In genomic region chr6:35254136-35254904, GRCm38 (mm10) we compare ENCODE assay signal across 8 mouse cellular contexts. TPM values are rescaled to one million over a fixed set of nuclear protein-coding genes. Genes with fewer than 3 reads are reported as not detected.
DNase-seq lines count a peak whose midpoint lies in the region; ATAC-seq and TF ChIP-seq lines count a peak whose summit lies in the region.

No protein-coding gene starts in this region.

- H3K4me3 ChIP-seq in heart, embryonic 10.5 days, result peak overlapping the region; percentile 90
- H3K4me3 ChIP-seq in hindbrain, postnatal 0 days (ENCODE audit: low read length), result no peak overlapping the region
- H3K4me3 ChIP-seq in midbrain, embryonic 15.5 days, result no peak overlapping the region

- H3K4me2 ChIP-seq in hindbrain, postnatal 0 days (ENCODE audit: low read depth, low read length), result peak overlapping the region; percentile 66
- H3K4me2 ChIP-seq in midbrain, embryonic 15.5 days, result peak overlapping the region; percentile 52

- H3K36me3 ChIP-seq in heart, embryonic 10.5 days, result no peaks in the 10 kb centered on the region
- H3K36me3 ChIP-seq in hindbrain, postnatal 0 days (ENCODE audit: insufficient read depth, low read length), result no peaks in the 10 kb centered on the region
- no peaks in the 10 kb centered on the region for H3K36me3 ChIP-seq in midbrain, embryonic 15.5 days (replicated peaks)

- no peaks in the 10 kb centered on the region for H3K9me3 ChIP-seq in heart, embryonic 10.5 days
- H3K9me3 ChIP-seq in hindbrain, postnatal 0 days (ENCODE audit: low read length), result no peaks in the 10 kb centered on the region
- H3K9me3 ChIP-seq in midbrain, embryonic 15.5 days, result no peaks in the 10 kb centered on the region

- intact Hi-C loops in left cerebral cortex, postnatal 25 days (cut with DNase I), result loop anchor here (10.0 kb wide), 3 partner anchors 120 to 310 kb away; partner anchors contain the start of gene Mtpn

- no peaks in the 10 kb centered on the region for H3K27me3 ChIP-seq in heart, embryonic 10.5 days (ENCODE audit: insufficient read depth, poor library complexity, severe bottlenecking)
- H3K27me3 ChIP-seq in hindbrain, postnatal 0 days (ENCODE audit: insufficient read depth, low read length), result no peaks in the 10 kb centered on the region
- no peaks in the 10 kb centered on the region for H3K27me3 ChIP-seq in midbrain, embryonic 15.5 days (replicated peaks)

- peaks cover 62% of the 10 kb centered on the region for H3K4me1 ChIP-seq in heart, embryonic 10.5 days
- H3K4me1 ChIP-seq in hindbrain, postnatal 0 days (ENCODE audit: insufficient read depth, low read length), result peaks cover 18% of the 10 kb centered on the region
- peaks cover 33% of the 10 kb centered on the region for H3K4me1 ChIP-seq in midbrain, embryonic 15.5 days

- DNase-seq in heart, embryonic 10.5 days (ENCODE audit: low spot score), result peak; percentile 82
- no peak for DNase-seq in heart, adult 8-10 months (ENCODE audit: low spot score)
- peak; percentile 80 for DNase-seq in c-Kit-positive CD71-positive TER-119-positive erythroid progenitor cells, embryonic 14.5 days (ENCODE audit: low spot score)
- DNase-seq in hindbrain, postnatal 0 days (ENCODE audit: low spot score), result no peak
- DNase-seq in left cerebral cortex, postnatal 25 days (ENCODE audit: low spot score in 2 of 2), result no peak
- DNase-seq in MN1 (ENCODE audit: low spot score), result no peak
- no peak for DNase-seq in gastrocnemius, adult 8-10 months (ENCODE audit: low spot score in 2 of 2)

- WGBS in heart, embryonic 10.5 days, result 18% methylated on average over 9 of the region's 9 CpGs
- WGBS in hindbrain, postnatal 0 days, result 67% methylated on average over 9 of the region's 9 CpGs
- 52% methylated on average over 9 of the region's 9 CpGs for WGBS in midbrain, embryonic 15.5 days

- H3K27ac ChIP-seq in heart, embryonic 10.5 days, result peak overlapping the region; percentile 98
- no peak overlapping the region for H3K27ac ChIP-seq in hindbrain, postnatal 0 days
- H3K27ac ChIP-seq in midbrain, embryonic 15.5 days, result no peak overlapping the region

- no peak for ATAC-seq in hindbrain, postnatal 0 days
- no peak for ATAC-seq in midbrain, embryonic 15.5 days (replicated peaks)

- no peak for TF ChIP-seq CTCF in hindbrain, postnatal 0 days (IDR thresholded peaks at IDR 0.05; ENCODE audit: low read depth)

- H3K9ac ChIP-seq in hindbrain, postnatal 0 days (replicated peaks; ENCODE audit: low read length), result no peak overlapping the region
- H3K9ac ChIP-seq in midbrain, embryonic 15.5 days, result no peak overlapping the region

RNA-seq across cellular contexts. Expression of gene Slc13a4, which starts 53.6 kb away (rescaled TPM):
- 2.9 and 3.3 TPM in 2 replicates for polyA plus RNA-seq in heart, embryonic 10.5 days (2016; fragmentation: Nextera tagmentation; extraction: Ambion mirVana)
- total RNA-seq in heart, adult 8-10 months (2022), result under 1 TPM in 2 of 4 experiments, not detected in 2; 0.14 to 0.37 TPM
- total RNA-seq in hindbrain, postnatal 0 days (2014; rRNA removed), result 13.7 and 22.2 TPM in 2 replicates
- polyA plus RNA-seq in hindbrain, postnatal 0 days (2015; fragmentation: Nextera tagmentation; extraction: Ambion mirVana), result 14.2 and 14.6 TPM in 2 replicates
- 11.2 and 11.6 TPM in 2 replicates for polyA plus RNA-seq in midbrain, embryonic 15.5 days (2015; fragmentation: Nextera tagmentation; extraction: Ambion mirVana)
- total RNA-seq in left cerebral cortex, postnatal 25 days (2021), result 10 to 100 TPM; 11.9 to 14.4 TPM
- not detected for total RNA-seq in gastrocnemius, adult 8-10 months (2022)

Comparison
In these comparisons a context has a peak if more than half of its experiments do, and no peak if none do; other contexts are left out.
1. DNase-seq: peak in heart, embryonic 10.5 days (single experiment) and c-Kit-positive CD71-positive TER-119-positive erythroid progenitor cells, embryonic 14.5 days (single experiment); none in heart, adult 8-10 months (single experiment), hindbrain, postnatal 0 days (single experiment), left cerebral cortex, postnatal 25 days (0 of 2), MN1 (single experiment) and gastrocnemius, adult 8-10 months (0 of 2).
2. RNA of gene Slc13a4, which starts 53.6 kb away (total RNA-seq): 13.7 to 22.2 TPM in hindbrain, postnatal 0 days and 11.9 to 14.4 TPM in left cerebral cortex, postnatal 25 days; 0.14 to 0.37 TPM in heart, adult 8-10 months and not detected in gastrocnemius, adult 8-10 months; every median in the first group is over 4 times any median in the second.